Comparison of ENCODE assay signal across 13 mouse cellular contexts in the genomic region with DNA sequence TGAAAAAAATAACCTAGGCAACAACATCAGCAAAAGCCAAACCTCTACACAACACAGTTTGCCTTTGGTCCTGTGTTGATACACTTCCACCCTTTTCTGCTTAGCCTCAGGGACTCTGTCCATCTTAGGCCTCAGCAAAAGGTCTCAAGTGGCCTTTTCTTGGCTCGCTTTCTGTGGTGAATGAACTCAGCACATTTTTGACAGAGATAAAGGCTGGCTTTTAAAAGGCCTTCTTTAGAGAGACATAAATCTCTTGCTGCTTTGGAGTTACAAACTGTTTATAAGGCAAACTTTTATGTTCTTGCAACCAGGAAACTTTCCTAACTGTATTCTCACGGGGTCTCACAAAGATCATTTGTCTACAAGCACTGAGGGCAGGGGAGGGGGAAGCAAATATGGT.
DNase-seq lines count a peak whose midpoint lies in the region; ATAC-seq lines count a peak whose summit lies in the region.
"Had no signal": no experiment of that assay in that cellular context is flagged by ENCODE, and none has a peak within 500 bp of the region (broad histone marks: within the 10 kb centered on the region; RNA-seq: fewer than 3 reads in every experiment).

No protein-coding gene starts in this region.

- H3K4me2 ChIP-seq in kidney, embryonic 14.5 days (replicated peaks; ENCODE audit: low read depth, low read length): no peak overlapping the region
- no peak overlapping the region for H3K4me2 ChIP-seq in hindbrain, embryonic 16.5 days (ENCODE audit: low read length)
- H3K4me2 ChIP-seq: lung, embryonic 15.5 days; midbrain, embryonic 15.5 days; neural tube, embryonic 12.5 days had no signal

- intact Hi-C loops in heart, postnatal 36 days (cut with DNase I): no loop called here

- WGBS in kidney, embryonic 14.5 days: 51% methylated on average over 2 of the region's 2 CpGs
- WGBS in hindbrain, embryonic 16.5 days: 82% methylated on average over 2 of the region's 2 CpGs

- no peak overlapping the region for H3K4me3 ChIP-seq in kidney, embryonic 14.5 days (ENCODE audit: low read length)
- no peak overlapping the region for H3K4me3 ChIP-seq in hindbrain, embryonic 16.5 days (ENCODE audit: low read length)
- H3K4me3 ChIP-seq: lung, embryonic 15.5 days; midbrain, embryonic 15.5 days; neural tube, embryonic 12.5 days had no signal

- H3K27ac ChIP-seq in kidney, embryonic 14.5 days (ENCODE audit: low read depth, low read length): no peak overlapping the region
- no peak overlapping the region for H3K27ac ChIP-seq in hindbrain, embryonic 16.5 days (ENCODE audit: low read depth, low read length)
- H3K27ac ChIP-seq: lung, embryonic 15.5 days; midbrain, embryonic 15.5 days; neural tube, embryonic 12.5 days had no signal

- no peaks in the 10 kb centered on the region for H3K36me3 ChIP-seq in kidney, embryonic 14.5 days (ENCODE audit: control insufficient read depth, insufficient read depth, low read length)
- no peaks in the 10 kb centered on the region for H3K36me3 ChIP-seq in hindbrain, embryonic 16.5 days (ENCODE audit: control insufficient read depth, insufficient read depth, low read length)
- H3K36me3 ChIP-seq: lung, embryonic 15.5 days; midbrain, embryonic 15.5 days; neural tube, embryonic 12.5 days had no signal

- H3K4me1 ChIP-seq in kidney, embryonic 14.5 days (ENCODE audit: control insufficient read depth, insufficient read depth, low read length): no peaks in the 10 kb centered on the region
- H3K4me1 ChIP-seq in hindbrain, embryonic 16.5 days (ENCODE audit: control insufficient read depth, insufficient read depth, low read depth, low read length): no peaks in the 10 kb centered on the region
- H3K4me1 ChIP-seq: lung, embryonic 15.5 days; midbrain, embryonic 15.5 days; neural tube, embryonic 12.5 days had no signal

- H3K27me3 ChIP-seq in kidney, embryonic 14.5 days (ENCODE audit: control insufficient read depth, insufficient read depth, low read length): no peaks in the 10 kb centered on the region
- H3K27me3 ChIP-seq in hindbrain, embryonic 16.5 days (replicated peaks; ENCODE audit: control insufficient read depth, insufficient read depth, low read length): no peaks in the 10 kb centered on the region
- H3K27me3 ChIP-seq: lung, embryonic 15.5 days; midbrain, embryonic 15.5 days; neural tube, embryonic 12.5 days had no signal

- ATAC-seq in kidney, embryonic 14.5 days (ENCODE audit: low FRiP score, low TSS enrichment): no peak
- no peak for ATAC-seq in hindbrain, embryonic 16.5 days
- ATAC-seq: CD4-positive, CD25-positive, alpha-beta regulatory T cell, adult 4 months; midbrain, embryonic 15.5 days had no signal

- no peak overlapping the region for H3K9ac ChIP-seq in kidney, embryonic 14.5 days (ENCODE audit: low read depth, low read length)
- H3K9ac ChIP-seq in hindbrain, embryonic 16.5 days (ENCODE audit: low read depth, low read length): no peak overlapping the region
- H3K9ac ChIP-seq: lung, embryonic 15.5 days; midbrain, embryonic 15.5 days; neural tube, embryonic 12.5 days had no signal

- no peaks in the 10 kb centered on the region for H3K9me3 ChIP-seq in kidney, embryonic 14.5 days (ENCODE audit: control insufficient read depth, low read length)
- no peaks in the 10 kb centered on the region for H3K9me3 ChIP-seq in hindbrain, embryonic 16.5 days (ENCODE audit: control insufficient read depth, low read length)
- H3K9me3 ChIP-seq: lung, embryonic 15.5 days; midbrain, embryonic 15.5 days; neural tube, embryonic 12.5 days had no signal

- DNase-seq in kidney, adult 11 months: peak; percentile 14
- peak; percentile 1 for DNase-seq in 416B (ENCODE audit: low read depth)
- DNase-seq in adrenal gland, postnatal 25 days: peak; percentile 14
- DNase-seq in heart, postnatal 36 days: peak; percentile 44 to 45
- no peak for DNase-seq in right cerebral cortex, adult 18-20 months
- no peak for DNase-seq in thymus, postnatal 4 days
- DNase-seq: cerebellum, postnatal 10 days had no signal

Comparison
In these comparisons a context has a peak if more than half of its experiments do, and no peak if none do; other contexts are left out.
1. DNase-seq: peak in kidney, adult 11 months (single experiment), 416B (single experiment), adrenal gland, postnatal 25 days (single experiment) and heart, postnatal 36 days (2 of 2); none in right cerebral cortex, adult 18-20 months (single experiment) and thymus, postnatal 4 days (single experiment).